Mouse (Mus musculus) lung, postnatal 14 days (tissue): ENCODE data around the gene Urah.

ENCODE experiments used
- DNase-seq: peaks from one replicate; pipeline ENCODE4 v3.0.0; 2021

The Urah gene

GRCm38 (mm10) chr7:140877364-140877763, 42.5 kb downstream of the Urah start:
- DNase-seq: no peak

- DNase-seq: no peak
These were observed 44.5 kb downstream of the Urah start for GRCm38 (mm10) chr7:140879355-140879754.

DNA sequence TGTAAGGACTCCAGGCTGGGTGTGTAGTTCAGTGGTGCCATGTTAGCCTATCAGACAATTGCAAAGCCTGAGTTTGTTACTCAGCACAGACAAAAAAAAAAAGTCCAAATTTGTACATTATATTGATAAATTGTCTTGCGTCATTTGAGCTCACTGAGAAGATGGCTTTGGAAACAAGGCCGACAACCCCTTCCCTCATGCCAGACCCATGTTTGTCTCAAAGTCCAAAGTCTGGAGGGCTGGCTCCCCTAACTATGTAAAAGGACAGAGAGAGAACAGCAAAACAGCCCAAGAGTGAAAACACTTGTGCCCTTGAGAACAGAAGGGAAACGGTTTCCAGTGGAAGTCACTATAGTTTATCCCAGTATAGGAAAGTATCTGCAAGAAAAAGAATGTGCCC, 45.6 kb downstream of the Urah start:
- no peak for DNase-seq

- no peak for DNase-seq
These were observed 46.2 kb downstream of the Urah start for GRCm38 (mm10) chr7:140880865-140881515.

GRCm38 (mm10) chr7:140881696-140882468, 47.1 kb downstream of the Urah start, which contains the start of the genes Psmd13 and Sirt3:
Gene Psmd13 (plus strand): TSS chr7:140881968.
Gene Sirt3 (minus strand): TSS chr7:140882309.
- peak; percentile 96 for DNase-seq

DNA sequence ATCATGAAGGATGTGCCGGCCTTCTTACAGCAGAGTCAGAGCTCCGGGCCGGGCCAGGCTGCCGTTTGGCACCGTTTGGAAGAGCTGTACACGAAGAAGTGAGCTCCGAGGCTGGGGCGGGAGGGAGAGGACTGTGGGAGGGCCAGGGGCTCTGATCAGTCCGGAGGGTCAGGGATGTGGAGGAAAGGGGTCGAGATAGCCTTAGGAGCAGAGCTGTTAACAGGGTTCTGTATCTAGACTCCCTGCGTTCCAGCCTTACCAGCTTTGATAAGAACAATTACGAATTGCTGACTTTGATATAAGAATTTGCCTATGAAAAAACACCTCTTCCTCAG, 47.6 kb downstream of the Urah start:
- no peak for DNase-seq
